In the genomic region with DNA sequence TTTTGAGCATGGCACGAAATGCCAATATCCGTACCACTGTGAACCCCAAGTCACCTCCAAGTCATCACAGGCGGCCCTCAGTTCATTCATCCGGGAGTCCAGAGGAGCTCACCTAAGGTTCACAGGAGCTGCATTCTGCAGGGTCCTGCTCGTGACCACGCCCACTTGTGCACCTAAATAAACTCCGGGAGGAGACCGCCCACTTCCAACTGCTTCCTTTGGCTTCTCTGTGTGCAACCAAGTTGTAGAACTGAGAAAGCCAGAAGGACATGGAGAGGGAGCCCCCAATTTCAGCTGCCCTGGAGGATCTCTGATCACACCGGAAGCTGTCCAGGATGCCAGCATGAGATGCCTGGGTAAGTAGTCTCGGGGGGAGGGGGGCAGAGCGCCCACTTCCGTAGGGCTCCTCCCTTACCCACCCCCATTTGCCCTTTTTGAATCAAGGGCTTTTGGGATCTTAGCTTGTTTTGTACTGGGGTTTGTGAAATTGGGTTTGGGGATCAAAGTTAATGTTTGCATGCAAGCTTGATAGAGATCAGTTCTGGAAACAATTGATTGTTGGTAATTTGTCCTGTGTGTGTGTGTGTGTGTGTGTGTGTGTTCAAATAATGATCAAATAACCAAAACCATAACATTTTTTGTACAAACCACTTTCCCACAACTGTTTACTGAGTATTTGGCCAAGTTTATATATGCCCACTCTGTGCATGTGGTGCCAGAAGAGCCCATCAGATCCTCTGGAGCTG, we compare ENCODE assay signal across 12 mouse cellular contexts. TPM values are rescaled to one million over a fixed set of nuclear protein-coding genes. Genes with fewer than 3 reads are reported as not detected.
DNase-seq lines count a peak whose midpoint lies in the region; ATAC-seq and TF ChIP-seq lines count a peak whose summit lies in the region.
"Had no signal": no experiment of that assay in that cellular context is flagged by ENCODE, and none has a peak within 500 bp of the region (broad histone marks: within the 10 kb centered on the region; RNA-seq: fewer than 3 reads in every experiment).

A gene (plus strand): TSS at position 252 of the 746 bp plus-strand sequence.

- no peak for ATAC-seq in forebrain, postnatal 0 days
- no peak for ATAC-seq in forebrain, embryonic 13.5 days
- no peak for ATAC-seq in midbrain, embryonic 13.5 days
- no peak for ATAC-seq in intestine, embryonic 15.5 days
- no peak for ATAC-seq in neural tube, embryonic 14.5 days (ENCODE audit: low read depth)

- TF ChIP-seq CTCF in forebrain, postnatal 0 days (IDR thresholded peaks at IDR 0.05; ENCODE audit: low read depth), result no peak

- no peak for DNase-seq in forebrain, postnatal 0 days
- DNase-seq in midbrain, embryonic 10.5 days (ENCODE audit: low spot score), result no peak
- DNase-seq in embryo, embryonic 9.5 days (ENCODE audit: extremely low spot score), result no peak
- DNase-seq in cerebellum, adult 11 months, result no peak
- DNase-seq: spleen, adult 18-20 months had no signal

- no peaks in the 10 kb centered on the region for H3K27me3 ChIP-seq in forebrain, postnatal 0 days (ENCODE audit: insufficient read depth, low read length)
- no peaks in the 10 kb centered on the region for H3K27me3 ChIP-seq in forebrain, embryonic 13.5 days
- H3K27me3 ChIP-seq in midbrain, embryonic 13.5 days, result no peaks in the 10 kb centered on the region
- H3K27me3 ChIP-seq in midbrain, embryonic 10.5 days (ENCODE audit: low read depth, poor library complexity, severe bottlenecking), result no peaks in the 10 kb centered on the region
- no peaks in the 10 kb centered on the region for H3K27me3 ChIP-seq in intestine, embryonic 15.5 days (replicated peaks)
- H3K27me3 ChIP-seq in neural tube, embryonic 14.5 days (ENCODE audit: control insufficient read depth, insufficient read depth, low read length), result no peaks in the 10 kb centered on the region
- H3K27me3 ChIP-seq: embryonic facial prominence, embryonic 12.5 days; limb, embryonic 12.5 days had no signal

- no peaks in the 10 kb centered on the region for H3K4me1 ChIP-seq in forebrain, postnatal 0 days (ENCODE audit: insufficient read depth)
- no peaks in the 10 kb centered on the region for H3K4me1 ChIP-seq in forebrain, embryonic 13.5 days
- H3K4me1 ChIP-seq in midbrain, embryonic 13.5 days (replicated peaks), result no peaks in the 10 kb centered on the region
- H3K4me1 ChIP-seq in midbrain, embryonic 10.5 days, result no peaks in the 10 kb centered on the region
- H3K4me1 ChIP-seq in intestine, embryonic 15.5 days (replicated peaks), result no peaks in the 10 kb centered on the region
- no peaks in the 10 kb centered on the region for H3K4me1 ChIP-seq in neural tube, embryonic 14.5 days (ENCODE audit: control insufficient read depth, insufficient read depth, low read length)
- H3K4me1 ChIP-seq: limb, embryonic 12.5 days had no signal

- no peaks in the 10 kb centered on the region for H3K9me3 ChIP-seq in forebrain, postnatal 0 days (ENCODE audit: low read length)
- no peaks in the 10 kb centered on the region for H3K9me3 ChIP-seq in forebrain, embryonic 13.5 days (replicated peaks)
- no peaks in the 10 kb centered on the region for H3K9me3 ChIP-seq in midbrain, embryonic 13.5 days
- H3K9me3 ChIP-seq in midbrain, embryonic 10.5 days (replicated peaks), result no peaks in the 10 kb centered on the region
- H3K9me3 ChIP-seq in intestine, embryonic 15.5 days, result no peaks in the 10 kb centered on the region
- no peaks in the 10 kb centered on the region for H3K9me3 ChIP-seq in neural tube, embryonic 14.5 days (ENCODE audit: control insufficient read depth, low read length)
- H3K9me3 ChIP-seq: embryonic facial prominence, embryonic 12.5 days; limb, embryonic 12.5 days had no signal

- WGBS in forebrain, postnatal 0 days, result 87% methylated on average over 12 of the region's 12 CpGs
- 85% methylated on average over 12 of the region's 12 CpGs for whole genome bisulfite sequencing in forebrain, embryonic 13.5 days
- WGBS in midbrain, embryonic 13.5 days, result 87% methylated on average over 12 of the region's 12 CpGs
- 82% methylated on average over 12 of the region's 12 CpGs for WGBS in midbrain, embryonic 10.5 days
- WGBS in intestine, embryonic 15.5 days, result 73% methylated on average over 12 of the region's 12 CpGs
- WGBS in neural tube, embryonic 14.5 days, result 84% methylated on average over 12 of the region's 12 CpGs

- H3K9ac ChIP-seq in forebrain, postnatal 0 days, result no peak within 1 kb of the TSS
- no peak within 1 kb of the TSS for H3K9ac ChIP-seq in forebrain, embryonic 13.5 days
- H3K9ac ChIP-seq in midbrain, embryonic 13.5 days (replicated peaks), result no peak within 1 kb of the TSS
- H3K9ac ChIP-seq in intestine, embryonic 15.5 days, result no peak within 1 kb of the TSS
- H3K9ac ChIP-seq in neural tube, embryonic 14.5 days (replicated peaks; ENCODE audit: low read depth, low read length), result no peak within 1 kb of the TSS
- H3K9ac ChIP-seq: embryonic facial prominence, embryonic 12.5 days; limb, embryonic 12.5 days had no signal

- no peak within 1 kb of the TSS for H3K4me2 ChIP-seq in forebrain, postnatal 0 days (ENCODE audit: low read depth)
- H3K4me2 ChIP-seq in forebrain, embryonic 13.5 days, result no peak within 1 kb of the TSS
- H3K4me2 ChIP-seq in midbrain, embryonic 13.5 days (replicated peaks), result no peak within 1 kb of the TSS
- no peak within 1 kb of the TSS for H3K4me2 ChIP-seq in intestine, embryonic 15.5 days (replicated peaks)
- H3K4me2 ChIP-seq in neural tube, embryonic 14.5 days (ENCODE audit: low read depth, low read length), result no peak within 1 kb of the TSS
- H3K4me2 ChIP-seq: embryonic facial prominence, embryonic 12.5 days; heart, embryonic 11.5 days; limb, embryonic 12.5 days had no signal

- H3K27ac ChIP-seq in forebrain, postnatal 0 days (ENCODE audit: low read depth, low read length), result no peak within 1 kb of the TSS
- no peak within 1 kb of the TSS for H3K27ac ChIP-seq in forebrain, embryonic 13.5 days
- no peak within 1 kb of the TSS for H3K27ac ChIP-seq in midbrain, embryonic 13.5 days
- no peak within 1 kb of the TSS for H3K27ac ChIP-seq in midbrain, embryonic 10.5 days (replicated peaks)
- no peak within 1 kb of the TSS for H3K27ac ChIP-seq in intestine, embryonic 15.5 days
- H3K27ac ChIP-seq in neural tube, embryonic 14.5 days (ENCODE audit: low read depth, low read length), result no peak within 1 kb of the TSS
- H3K27ac ChIP-seq: embryonic facial prominence, embryonic 12.5 days; limb, embryonic 12.5 days had no signal

- no peaks in the 10 kb centered on the region for H3K36me3 ChIP-seq in forebrain, postnatal 0 days (ENCODE audit: insufficient read depth)
- no peaks in the 10 kb centered on the region for H3K36me3 ChIP-seq in forebrain, embryonic 13.5 days (ENCODE audit: poor library complexity, severe bottlenecking)
- H3K36me3 ChIP-seq in midbrain, embryonic 13.5 days, result no peaks in the 10 kb centered on the region
- H3K36me3 ChIP-seq in midbrain, embryonic 10.5 days, result no peaks in the 10 kb centered on the region
- no peaks in the 10 kb centered on the region for H3K36me3 ChIP-seq in intestine, embryonic 15.5 days
- no peaks in the 10 kb centered on the region for H3K36me3 ChIP-seq in neural tube, embryonic 14.5 days (ENCODE audit: control insufficient read depth, insufficient read depth, low read length)
- H3K36me3 ChIP-seq: embryonic facial prominence, embryonic 12.5 days; limb, embryonic 12.5 days had no signal

- H3K4me3 ChIP-seq in forebrain, postnatal 0 days (ENCODE audit: low read depth, low read length), result no peak within 1 kb of the TSS
- H3K4me3 ChIP-seq in forebrain, embryonic 13.5 days, result no peak within 1 kb of the TSS
- no peak within 1 kb of the TSS for H3K4me3 ChIP-seq in midbrain, embryonic 13.5 days (replicated peaks)
- no peak within 1 kb of the TSS for H3K4me3 ChIP-seq in midbrain, embryonic 10.5 days
- H3K4me3 ChIP-seq in intestine, embryonic 15.5 days (replicated peaks), result no peak within 1 kb of the TSS
- H3K4me3 ChIP-seq in neural tube, embryonic 14.5 days (ENCODE audit: low read depth, low read length), result no peak within 1 kb of the TSS
- H3K4me3 ChIP-seq: embryonic facial prominence, embryonic 12.5 days; limb, embryonic 12.5 days had no signal

RNA-seq across cellular contexts. Expression of the gene that starts here (rescaled TPM):
- total RNA-seq in forebrain, postnatal 0 days (2014; rRNA removed), result 70.2 and 71.3 TPM in 2 replicates
- polyA plus RNA-seq in forebrain, postnatal 0 days (2015; fragmentation: Nextera tagmentation; extraction: Ambion mirVana), result 54.2 and 67.8 TPM in 2 replicates
- 8.1 and 9.6 TPM in 2 replicates for polyA plus RNA-seq in forebrain, embryonic 13.5 days (2015; fragmentation: Nextera tagmentation; extraction: Ambion mirVana)
- polyA plus RNA-seq in midbrain, embryonic 13.5 days (2015; fragmentation: Nextera tagmentation; extraction: Ambion mirVana), result 28.3 and 30.8 TPM in 2 replicates
- polyA plus RNA-seq in midbrain, embryonic 10.5 days (2016; fragmentation: Nextera tagmentation; extraction: Ambion mirVana), result 2.7 and 3.7 TPM in 2 replicates
- 17.5 and 19.8 TPM in 2 replicates for polyA plus RNA-seq in intestine, embryonic 15.5 days (2015; fragmentation: Nextera tagmentation; extraction: Ambion mirVana)
- polyA plus RNA-seq in neural tube, embryonic 14.5 days (2014; fragmentation: Nextera tagmentation; extraction: Ambion mirVana), result 53.3 and 53.5 TPM in 2 replicates
